Mouse (Mus musculus) cerebellum, adult 2 months (tissue): ENCODE data around the gene Haao.

Experiments used
- CTCF ChIP-seq: fragments of 200-500 bp; IDR thresholded peaks from 2 replicates; pipeline ENCODE4 v1.5.1; 2011; ENCODE audit warnings: low read depth, mild to moderate bottlenecking, control low read depth, low read length, moderate library complexity, borderline replicate concordance; ENCODE audit not compliant: insufficient read depth
- POLR2A ChIP-seq: fragments of 200-500 bp; IDR thresholded peaks from 2 replicates; pipeline ENCODE4 v1.6.1; 2011; ENCODE audit warnings: low read length, control low read depth, borderline replicate concordance; ENCODE audit not compliant: insufficient read depth

DNA sequence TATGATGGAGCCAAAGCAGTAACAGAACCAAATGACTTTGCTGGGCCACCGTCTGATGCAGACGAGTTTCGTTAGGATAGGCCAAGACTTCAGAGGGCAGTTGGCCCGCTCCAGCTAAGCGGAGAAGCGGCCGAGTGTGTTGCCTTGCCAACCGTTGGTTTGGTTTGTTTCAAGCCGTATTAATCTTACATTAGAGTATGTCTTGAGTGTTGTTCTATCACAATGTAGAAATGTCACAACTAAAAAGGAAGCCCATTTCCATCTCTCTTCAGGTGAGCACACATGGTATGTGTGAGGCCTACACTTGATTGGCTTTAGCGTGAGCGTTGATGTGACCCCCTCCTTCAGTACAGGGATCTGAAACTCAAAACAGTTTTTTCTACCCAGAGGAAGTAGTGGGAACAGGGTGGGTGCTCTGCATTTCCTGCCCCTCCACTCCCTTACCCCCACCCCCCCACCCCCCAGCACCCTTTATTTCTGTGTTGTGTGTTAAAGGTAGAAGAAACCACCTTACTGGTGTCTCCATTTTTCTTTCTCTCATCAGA lies 48.2 kb downstream of the Haao start:
- TF ChIP-seq CTCF = no peak
- TF ChIP-seq POLR2A = no peak
